Mouse (Mus musculus): ENCODE measurements around the gene Cecr2. TPM values are rescaled to one million over a fixed set of nuclear protein-coding genes. Genes with fewer than 3 reads are reported as not detected.

Gene Cecr2
- polyA plus RNA-seq (2012; rRNA removed) = 3.0 and 3.7 TPM in 2 replicates

GRCm38 (mm10) chr6:120665816-120666760, at the start of gene Cecr2:
Gene Cecr2 (plus strand): TSS chr6:120666369.

GRCm38 (mm10) chr6:120773149-120773628, 107.0 kb downstream of the Cecr2 start, which contains the start of gene Slc25a18:
Gene Slc25a18 (plus strand): TSS chr6:120773578.

Other genes with a start within 250 kb of the Cecr2 start
- gene Il17ra, start 203.1 kb upstream of the Cecr2 start, polyA plus RNA-seq (2012; rRNA removed) = 3.5 and 3.7 TPM in 2 replicates
- gene Tmem121b, start 172.6 kb upstream of the Cecr2 start, polyA plus RNA-seq (2012; rRNA removed) = 12.2 and 14.2 TPM in 2 replicates
- gene Hdhd5, start 135.1 kb upstream of the Cecr2 start, polyA plus RNA-seq (2012; rRNA removed) = 27.3 and 30.2 TPM in 2 replicates
- 16.4 and 21.1 TPM in 2 replicates for gene Slc25a18, start 107.2 kb downstream of the Cecr2 start, polyA plus RNA-seq (2012; rRNA removed)
- gene Atp6v1e1, start 156.4 kb downstream of the Cecr2 start, polyA plus RNA-seq (2012; rRNA removed) = 240 and 254 TPM in 2 replicates
- 23.2 and 23.3 TPM in 2 replicates for gene Bcl2l13, start 169.8 kb downstream of the Cecr2 start, polyA plus RNA-seq (2012; rRNA removed)